Mouse (Mus musculus) stomach, adult 2 months (tissue): ENCODE data around the gene Clstn2. TPM values are rescaled to one million over a fixed set of nuclear protein-coding genes. Genes with fewer than 3 reads are reported as not detected.

Source experiments
- polyA plus RNA-seq: library from polyadenylated mRNA; depleted of rRNA; stranded (reverse); fragments of >200 nt; gene quantifications from 2 replicates; pipeline ENCODE4 v1.2.3, GENCODE M21; 2012; rRNA removed

Gene Clstn2
- polyA plus RNA-seq, result 0.40 and 0.60 TPM in 2 replicates

DNA sequence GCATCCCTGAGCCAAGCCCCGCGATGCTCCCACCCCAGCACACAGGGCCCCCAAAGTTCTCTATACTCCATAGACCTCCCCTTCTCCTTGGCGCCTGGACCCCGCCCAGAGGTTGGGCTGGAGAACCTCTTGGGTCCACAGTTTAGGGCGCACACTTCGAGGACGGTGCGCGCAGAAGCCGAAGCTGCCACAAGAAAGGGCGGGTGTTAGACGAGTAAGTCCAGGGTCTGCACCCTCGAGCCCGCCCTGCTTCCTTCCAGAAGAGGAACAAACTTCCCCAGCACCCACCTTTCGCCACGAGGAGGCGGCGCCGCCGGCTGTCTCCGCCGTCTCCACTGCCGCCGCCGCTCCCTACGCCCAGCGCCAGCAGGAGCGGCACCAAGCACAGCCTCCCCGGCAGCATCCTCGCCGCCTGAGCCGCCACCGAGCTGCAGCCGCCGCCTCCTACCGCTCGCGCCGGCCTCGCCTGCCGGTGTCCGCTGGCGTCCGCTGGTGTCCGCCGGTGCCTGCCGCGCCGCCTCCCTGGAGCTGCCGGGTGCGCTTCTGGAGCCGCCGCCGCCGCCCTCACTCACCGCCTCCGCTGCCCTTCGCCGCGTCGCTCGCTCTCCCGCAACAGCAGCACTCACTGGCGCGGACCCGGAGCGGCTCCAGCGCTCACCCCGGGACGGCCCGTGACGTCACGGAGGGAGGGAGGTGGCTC is at the start of gene Clstn2:
Gene Clstn2, minus strand, starts transcription at position 609 of the 700 bp plus-strand sequence.

